Mouse (Mus musculus) CD4-positive, CD25-positive, alpha-beta regulatory T cell, adult 2 months (primary cell): ENCODE measurements around the gene Cacna1i.

ENCODE experiments used
- DNase-seq: peaks from one replicate; pipeline ENCODE4 v3.0.0-alpha.2; 2012; ENCODE audit warnings: low read depth, low spot score

Gene Cacna1i

DNA sequence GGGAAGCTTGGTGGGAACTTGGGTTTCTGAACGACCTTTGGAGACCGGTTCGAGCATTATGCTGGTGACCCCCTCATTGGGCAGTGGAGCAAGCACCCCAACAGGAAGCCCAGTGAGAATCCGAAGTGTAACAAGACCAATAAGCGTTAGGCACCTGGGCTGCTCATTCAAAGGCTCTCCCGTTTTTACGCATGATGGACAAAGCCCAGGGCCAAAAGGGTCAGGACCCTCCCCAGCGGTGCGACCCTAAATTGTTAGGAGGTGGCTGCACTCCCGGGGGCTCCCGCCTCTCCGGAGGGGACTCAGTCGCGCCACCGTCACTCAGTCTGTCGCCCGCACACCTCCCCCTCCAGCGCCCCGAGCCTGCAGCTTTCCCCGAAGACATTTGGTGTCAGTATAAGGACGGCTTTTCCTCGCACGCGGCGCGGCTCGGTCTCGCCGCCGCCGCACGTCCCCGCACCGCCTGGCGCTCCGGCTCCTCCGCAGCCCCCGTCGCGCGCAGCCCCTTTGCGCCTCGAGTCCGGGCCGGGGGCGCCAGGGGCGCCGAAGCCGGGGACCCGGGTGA is at the start of gene Cacna1i:
Gene Cacna1i (plus strand): TSS at position 388 of the 565 bp plus-strand sequence.
- no peak for DNase-seq

DNA sequence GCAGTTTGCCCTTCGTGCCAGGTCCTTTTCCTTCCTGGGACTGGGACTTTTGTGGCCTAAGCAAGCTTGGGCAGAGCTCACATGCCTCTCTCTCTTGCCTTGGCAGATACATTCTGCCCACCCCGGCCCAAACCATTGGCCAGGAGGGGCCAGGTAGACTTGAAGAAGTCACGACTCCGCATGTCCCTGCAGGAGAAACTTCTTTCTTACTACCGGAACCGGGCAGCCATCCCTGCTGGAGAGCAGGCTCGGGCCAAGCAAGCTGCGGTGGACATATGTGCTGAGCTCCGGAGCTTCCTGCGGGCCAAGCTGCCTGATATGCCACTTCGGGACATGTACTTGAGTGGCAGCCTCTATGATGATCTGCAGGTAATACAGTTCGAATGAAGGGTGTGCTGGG is 38.9 kb upstream of the Cacna1i start:
- no peak for DNase-seq

DNA sequence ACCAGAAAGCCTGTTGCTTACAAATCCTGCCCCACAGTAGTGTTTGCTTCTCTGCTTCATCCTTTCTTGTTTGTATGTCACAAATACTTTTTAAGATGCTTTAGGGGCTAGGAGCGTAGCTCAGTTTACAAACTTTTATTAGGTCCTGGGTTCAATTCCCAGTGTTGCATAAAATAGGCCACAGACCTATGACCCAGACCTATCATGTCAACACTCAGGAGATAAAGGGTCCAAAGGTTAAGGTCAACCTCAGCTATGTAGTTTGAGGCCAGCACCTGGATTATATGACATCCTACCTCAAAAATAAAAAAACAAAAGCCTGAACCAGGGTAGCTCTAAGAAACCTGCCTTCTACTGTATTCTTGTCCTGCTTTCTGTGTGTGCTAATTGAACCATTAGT is 38.4 kb upstream of the Cacna1i start:
- no peak for DNase-seq

DNA sequence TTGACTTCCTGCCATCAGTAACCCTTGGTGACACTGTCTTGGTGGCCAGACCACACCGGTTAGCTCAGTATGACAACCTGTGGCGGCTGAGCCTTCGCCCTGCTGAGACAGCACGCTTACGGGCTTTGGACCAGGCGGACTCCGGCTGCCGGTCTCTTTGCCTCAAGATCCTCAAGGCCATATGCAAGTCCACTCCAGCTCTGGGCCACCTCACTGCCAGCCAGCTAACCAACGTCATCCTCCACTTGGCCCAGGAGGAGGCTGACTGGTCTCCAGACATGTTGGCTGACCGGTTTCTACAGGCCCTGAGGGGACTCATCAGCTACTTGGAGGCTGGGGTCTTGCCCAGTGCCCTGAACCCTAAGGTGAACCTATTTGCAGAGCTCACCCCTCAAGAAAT is 37.4 kb upstream of the Cacna1i start:
- no peak for DNase-seq

DNA sequence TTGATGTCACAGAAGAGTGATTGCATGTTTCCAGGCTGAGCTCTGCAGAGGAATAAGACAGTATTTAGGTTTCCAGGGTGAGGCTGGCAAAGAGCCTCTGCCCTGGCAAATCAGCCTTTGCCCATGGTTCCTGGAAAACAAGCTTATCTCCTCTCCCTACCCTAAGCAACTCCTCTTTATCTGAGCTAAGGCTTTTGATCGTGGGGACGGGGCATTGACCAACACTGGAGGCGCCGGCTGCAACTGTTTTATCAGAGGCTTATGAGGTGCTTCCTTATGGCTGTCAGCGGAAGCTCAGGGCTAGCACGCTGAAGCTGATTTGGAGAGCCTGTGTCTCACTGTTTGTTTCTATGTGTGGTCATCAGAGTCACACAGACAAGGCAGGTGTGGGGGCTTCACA is 36.5 kb upstream of the Cacna1i start:
- DNase-seq = no peak

DNA sequence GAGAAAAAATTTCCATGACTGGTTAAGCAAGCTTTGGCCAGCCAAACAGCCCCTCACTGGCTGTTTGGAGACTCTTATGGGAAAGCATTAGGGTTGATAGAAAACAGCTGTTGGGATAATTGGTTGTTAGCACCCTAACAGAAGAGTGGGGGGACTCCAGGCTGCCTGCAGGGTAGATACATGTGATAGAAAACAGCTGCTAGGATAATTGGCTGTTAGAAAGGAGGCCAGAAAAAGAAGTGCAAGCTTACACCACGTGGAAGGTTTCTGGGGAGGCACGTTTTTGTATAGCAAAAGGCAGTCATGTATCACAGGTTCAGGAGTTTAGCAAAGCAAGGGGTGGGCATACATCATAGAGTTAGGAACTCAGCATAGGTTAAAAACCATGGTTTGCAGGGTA is 33.5 kb upstream of the Cacna1i start:
- no peak for DNase-seq

DNA sequence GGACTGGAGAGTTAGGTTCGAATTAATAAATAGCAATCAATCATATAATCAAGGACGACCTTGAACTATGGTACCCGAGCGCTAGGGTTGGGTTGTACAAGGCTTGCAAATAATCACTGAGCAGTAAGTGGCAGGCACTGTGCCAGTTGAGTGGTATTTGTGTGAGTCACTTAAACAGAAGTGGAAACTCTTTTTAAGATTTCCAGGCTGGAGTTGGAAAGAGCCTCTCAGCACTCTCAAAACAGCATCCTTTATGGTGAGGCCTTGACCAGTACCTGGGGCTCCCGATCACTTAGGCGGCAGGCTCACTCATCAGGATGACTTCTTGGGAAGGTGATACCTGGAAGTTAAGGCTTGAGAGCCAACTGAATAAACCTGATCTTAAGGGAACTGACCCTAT is 32.8 kb upstream of the Cacna1i start:
- DNase-seq = no peak

DNA sequence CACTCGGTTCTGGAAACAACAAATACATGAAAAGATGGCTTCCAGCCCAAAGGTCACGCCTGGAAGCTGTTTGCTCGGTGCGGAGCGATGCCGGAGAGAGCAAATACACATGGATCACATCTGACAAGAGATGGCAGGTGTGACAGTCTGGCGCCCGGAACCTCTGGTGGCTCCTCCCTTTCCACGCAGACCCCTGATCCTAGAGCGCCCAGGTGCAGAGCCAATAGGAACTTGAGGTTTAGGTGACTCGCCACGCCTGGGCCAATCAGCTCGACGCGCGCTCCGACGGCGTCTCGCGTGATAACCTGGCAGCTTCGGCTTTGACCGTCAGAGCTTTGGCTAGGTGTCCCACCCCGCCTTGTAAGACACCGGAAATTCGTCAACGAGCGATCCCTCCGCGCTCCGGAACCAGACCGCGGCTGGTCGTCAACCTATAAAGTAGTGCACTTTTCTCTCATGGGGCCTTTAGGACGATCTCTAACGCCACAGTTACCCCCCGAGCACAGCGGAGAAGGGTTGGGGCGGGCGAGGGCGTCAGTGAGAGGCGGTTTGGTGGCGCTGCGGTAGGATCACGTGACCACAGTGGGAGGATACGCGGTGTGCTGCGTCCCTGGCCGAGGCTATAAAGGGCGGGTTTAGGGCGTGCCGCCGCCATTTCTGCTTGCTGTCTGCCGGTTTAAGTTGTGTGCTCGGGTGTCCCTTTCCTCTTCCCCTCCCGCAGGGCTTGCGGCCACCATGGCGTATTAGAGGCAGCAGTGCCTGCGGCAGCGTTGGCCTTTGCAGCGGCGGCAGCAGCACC is 32.0 kb upstream of the Cacna1i start, which contains the start of gene Atf4:
Gene Atf4 (plus strand): TSS at position 338 of the 799 bp plus-strand sequence.
- DNase-seq = peak; percentile 100

DNA sequence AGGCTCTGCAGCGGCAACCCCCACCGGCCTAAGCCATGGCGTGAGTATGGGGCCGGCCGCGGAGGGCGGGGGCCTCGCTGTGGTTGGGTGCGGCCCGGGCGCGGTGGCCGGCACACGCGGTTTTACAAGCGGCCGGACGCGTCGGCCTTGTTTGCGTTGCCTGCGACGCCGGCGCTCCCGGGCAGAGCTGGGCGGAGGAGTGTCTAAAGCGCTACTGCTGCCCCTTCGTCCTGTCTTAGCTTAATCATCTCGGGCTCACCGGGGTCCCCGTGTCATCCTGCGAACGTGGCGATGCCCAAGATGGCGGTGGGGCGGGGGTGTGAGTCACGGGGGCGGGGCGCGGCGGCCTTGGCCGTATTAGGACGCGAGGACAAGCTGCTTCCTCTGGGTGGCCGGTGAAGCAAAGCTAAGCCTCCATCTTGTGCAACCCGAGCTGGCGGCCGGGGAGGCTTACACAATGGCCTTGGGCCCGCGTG is 31.4 kb upstream of the Cacna1i start:
- peak; percentile 81 for DNase-seq

DNA sequence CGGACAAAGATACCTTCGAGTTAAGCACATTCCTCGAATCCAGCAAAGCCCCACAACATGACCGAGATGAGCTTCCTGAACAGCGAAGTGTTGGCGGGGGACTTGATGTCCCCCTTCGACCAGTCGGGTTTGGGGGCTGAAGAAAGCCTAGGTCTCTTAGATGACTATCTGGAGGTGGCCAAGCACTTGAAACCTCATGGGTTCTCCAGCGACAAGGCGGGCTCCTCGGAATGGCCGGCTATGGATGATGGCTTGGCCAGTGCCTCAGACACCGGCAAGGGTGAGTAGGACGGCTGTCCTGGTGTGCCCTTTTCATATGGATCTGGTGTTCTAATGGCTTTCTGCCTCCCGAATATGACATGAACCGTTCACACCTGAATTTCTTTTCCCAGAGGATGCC is 30.8 kb upstream of the Cacna1i start:
- no peak for DNase-seq

DNA sequence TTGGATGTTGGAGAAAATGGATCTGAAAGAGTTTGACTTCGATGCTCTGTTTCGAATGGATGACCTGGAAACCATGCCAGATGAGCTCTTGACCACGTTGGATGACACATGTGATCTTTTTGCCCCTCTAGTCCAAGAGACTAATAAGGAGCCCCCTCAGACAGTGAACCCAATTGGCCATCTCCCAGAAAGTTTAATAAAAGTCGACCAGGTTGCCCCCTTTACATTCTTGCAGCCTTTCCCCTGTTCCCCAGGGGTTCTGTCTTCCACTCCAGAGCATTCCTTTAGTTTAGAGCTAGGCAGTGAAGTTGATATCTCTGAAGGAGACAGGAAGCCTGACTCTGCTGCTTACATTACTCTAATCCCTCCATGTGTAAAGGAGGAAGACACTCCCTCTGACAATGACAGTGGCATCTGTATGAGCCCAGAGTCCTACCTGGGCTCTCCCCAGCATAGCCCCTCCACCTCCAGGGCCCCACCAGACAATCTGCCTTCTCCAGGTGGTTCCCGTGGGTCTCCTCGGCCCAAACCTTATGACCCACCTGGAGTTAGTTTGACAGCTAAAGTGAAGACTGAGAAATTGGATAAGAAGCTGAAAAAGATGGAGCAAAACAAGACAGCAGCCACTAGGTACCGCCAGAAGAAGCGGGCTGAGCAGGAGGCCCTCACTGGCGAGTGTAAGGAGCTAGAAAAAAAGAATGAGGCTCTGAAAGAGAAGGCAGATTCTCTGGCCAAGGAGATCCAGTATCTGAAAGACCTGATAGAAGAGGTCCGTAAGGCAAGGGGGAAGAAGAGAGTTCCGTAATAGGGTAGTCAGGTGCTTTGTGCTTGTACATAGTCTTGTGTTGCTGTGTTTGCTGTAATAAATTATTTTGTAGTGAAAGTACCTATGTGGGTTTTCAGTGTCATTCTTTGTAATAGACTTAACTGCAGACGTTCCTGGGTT is 30.1 kb upstream of the Cacna1i start:
- peak; percentile 33 for DNase-seq

DNA sequence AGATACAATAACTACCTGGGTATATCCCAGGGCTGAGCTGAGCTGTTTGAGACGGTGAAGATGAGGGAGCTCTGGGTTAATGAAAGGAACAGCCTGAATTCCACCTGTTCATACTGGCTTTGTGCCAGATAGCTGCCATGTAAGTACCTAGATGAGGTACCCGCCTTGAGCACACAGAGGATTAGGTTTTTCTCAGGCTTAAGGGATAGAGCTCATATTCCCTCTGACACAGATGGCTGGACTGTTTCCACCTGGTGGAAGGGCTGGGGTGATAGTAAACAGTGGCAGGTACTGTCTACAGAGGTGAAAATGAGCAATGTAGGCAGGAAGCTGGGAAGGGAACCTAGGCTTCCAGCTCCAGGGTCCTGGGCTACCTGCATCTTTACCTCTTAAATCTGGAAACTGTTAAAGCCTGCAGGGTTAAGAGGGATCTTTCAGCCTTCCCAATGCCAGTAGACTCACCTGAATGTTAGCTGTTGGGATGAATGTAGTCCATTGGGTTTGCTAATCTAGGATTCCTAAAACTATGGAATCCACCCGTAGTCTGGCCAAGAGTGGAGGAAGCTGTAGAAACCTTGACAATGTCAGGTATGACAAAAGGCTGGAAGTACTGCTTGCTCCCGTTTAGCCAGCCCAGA is 29.3 kb upstream of the Cacna1i start:
- DNase-seq = peak; percentile 44

DNA sequence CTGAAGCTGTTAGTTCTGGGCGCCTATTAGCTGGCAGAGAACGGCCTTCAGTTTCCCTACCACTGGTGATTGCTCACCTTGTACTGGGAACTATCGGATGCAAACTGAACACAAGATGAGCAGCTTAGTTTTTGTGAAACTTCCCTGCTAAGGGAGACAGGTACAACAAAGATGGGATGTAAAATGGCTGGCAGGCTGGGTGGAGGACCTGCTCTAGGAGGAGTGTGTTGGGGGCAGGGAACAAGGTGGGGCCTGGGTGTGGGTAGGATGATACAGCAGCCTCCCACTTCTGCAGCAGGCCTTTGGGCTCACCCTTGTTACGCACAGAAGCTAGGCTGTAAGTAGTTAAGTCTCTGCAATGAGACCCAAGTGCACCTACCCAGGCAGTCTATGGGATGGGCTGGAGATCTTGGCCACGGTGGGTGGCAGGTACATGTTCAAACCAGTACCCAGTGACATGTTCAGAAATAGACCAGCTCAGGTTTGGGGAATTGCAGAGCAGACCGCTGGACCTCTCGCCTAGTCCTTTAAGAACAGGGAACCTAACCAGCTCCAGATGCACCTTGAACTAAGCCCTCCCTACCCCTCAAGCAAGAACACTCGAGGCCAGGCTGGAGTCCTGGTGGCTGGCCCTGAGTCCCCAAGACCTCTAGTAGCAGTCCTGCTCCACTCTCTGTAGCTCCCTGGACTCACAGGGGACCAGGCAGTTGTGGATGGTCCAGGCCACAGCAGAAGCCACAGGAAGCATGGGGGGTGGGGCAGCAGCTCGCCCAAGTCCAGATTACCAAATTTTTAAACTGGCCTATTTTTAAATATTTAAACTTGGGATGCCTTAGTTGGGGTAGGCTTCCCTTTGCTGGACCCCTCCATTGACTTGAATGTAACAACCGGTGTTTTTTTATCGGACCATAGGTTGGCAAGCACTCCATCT is 28.5 kb upstream of the Cacna1i start:
- DNase-seq = peak; percentile 39

DNA sequence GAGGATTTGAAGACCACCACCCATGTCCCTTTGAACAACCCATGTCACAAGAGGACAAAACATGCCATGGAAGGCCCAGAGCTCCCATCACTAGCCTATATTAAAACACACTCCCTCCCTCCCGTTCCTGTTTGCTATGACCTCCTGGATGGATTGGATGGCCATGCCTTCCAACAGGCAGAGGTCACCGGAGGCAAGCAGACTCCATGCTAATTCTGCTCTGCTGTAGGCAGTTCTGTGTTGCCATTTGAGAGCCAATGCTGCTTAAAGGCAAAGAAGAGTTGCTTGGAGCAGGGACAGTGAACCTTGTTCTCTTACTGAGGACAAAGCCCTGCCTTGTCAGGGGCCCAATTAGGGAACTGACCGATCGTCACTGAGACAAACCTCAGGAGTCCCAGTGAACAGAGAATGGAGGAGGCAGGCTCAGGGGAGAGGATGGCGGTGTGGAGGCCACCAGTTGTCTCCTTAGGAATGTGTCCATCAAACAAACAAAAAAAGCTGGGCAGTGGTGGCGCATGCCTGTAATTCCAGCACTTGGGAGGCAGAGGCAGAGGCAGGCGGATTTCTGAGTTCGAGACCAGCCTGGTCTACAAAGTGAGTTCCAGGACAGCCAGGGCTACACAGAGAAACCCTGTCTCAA is 27.5 kb upstream of the Cacna1i start:
- DNase-seq = no peak

DNA sequence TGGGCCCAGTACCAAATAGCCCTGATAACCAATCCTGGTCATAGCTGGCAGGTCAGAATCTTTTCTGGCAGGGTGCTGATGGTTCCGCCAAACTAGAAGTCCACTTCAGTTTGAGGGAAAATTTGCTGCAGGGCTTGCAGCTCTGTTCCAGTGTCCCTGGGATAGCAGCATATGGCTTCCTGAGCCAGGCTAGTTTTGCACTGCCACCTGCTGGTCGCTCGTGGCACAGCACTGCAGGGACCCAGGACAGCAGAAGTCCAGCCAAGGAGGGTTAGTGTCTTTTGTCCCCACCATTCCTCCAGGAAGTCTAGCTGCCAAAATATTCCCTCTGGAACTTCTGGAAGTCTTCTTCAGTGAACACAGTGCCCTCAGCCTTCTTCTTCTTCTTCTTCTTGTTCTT is 26.4 kb upstream of the Cacna1i start:
- DNase-seq = peak; percentile 87

DNA sequence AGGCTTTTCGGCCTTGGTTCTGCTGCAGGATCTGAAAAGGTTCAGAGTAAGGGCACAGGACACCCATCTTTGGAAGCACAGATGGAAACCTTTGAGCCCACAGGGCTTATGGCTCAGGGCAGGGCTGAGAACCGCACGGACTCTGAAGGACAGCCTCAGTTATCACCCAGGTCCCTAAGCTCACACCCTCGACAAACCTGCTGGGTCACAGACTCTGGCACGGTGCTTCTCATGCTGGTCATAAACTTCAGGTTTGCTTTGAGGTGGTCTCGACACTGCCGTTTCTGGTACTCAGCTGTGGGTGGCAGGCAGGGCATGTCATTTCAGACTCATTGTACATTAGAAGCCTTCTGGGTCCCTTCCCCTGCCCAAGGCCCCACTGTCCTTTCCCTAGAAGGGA is 25.9 kb upstream of the Cacna1i start:
- DNase-seq = no peak

DNA sequence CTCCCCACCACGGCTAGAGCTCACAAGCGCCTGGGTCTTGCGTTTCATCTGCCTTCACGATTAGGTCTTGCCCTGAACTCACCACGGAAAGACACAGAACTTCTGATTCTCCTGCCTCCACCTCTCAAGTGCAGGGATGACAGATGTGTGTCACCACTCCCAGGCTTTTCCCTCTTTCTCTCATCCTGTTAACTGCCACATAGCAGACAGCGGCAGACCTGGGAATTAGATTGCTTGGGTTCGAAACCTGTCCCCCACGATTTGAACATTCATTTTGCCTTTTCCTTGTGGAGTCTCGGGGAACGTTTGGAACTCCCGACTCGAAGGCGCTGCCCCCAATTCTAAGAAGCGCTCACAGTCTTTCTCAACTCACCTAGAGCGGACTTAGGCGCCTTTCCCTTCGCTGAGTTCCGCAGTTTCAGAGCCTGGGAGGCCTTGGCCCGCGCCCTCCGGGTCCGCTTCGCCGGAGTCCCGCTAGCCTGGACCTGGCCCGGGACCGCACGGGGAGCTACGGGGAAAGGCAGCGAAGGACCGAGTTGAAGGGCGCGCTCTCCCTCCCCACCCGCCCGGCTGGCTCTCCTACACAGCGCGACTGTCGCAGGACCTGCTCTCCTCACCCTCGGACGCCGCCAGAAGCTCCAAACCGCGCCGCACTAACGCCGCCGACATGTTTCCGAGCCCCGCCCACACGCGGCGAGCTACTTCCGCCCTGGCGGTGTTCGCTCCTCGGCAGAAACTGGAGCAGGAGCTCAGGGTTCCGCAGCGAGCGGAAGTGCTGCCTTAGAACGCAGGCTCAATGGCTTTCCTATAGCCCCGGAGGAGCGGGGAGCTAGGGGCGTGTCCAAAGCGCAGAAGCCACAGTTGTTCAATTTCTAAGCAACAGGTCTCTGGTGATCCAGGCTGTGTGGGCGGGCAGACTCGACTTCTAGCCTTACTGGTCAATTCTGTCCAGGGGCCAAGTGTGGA is 23.1 kb upstream of the Cacna1i start, which contains the start of gene Rps19bp1:
Gene Rps19bp1 (minus strand): TSS at position 706 of the 966 bp plus-strand sequence.
- peak; percentile 97 for DNase-seq

DNA sequence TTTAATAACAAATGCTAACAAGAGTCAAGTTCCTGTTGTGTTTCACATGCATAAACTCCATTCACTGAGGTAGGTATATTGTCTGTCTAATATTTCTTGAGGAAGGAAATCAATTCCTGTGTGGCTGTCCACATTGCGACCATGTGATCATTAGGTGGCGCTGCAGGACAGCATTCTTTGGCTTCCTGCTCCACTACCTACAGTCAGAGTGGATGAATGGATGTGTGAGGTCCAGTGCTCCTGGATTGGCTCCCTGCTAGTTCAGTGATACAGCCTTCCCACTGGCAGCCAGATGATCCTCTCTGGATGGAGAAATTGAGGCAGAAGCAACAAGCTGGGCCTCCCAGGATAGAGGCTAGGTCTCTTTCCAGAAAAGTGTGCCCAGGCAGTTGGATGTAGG is 20.8 kb upstream of the Cacna1i start:
- peak; percentile 88 for DNase-seq
